ENCODE assay signal across 22 mouse cellular contexts in genomic region chr7:13309407-13309806, GRCm38 (mm10). TPM values are rescaled to one million over a fixed set of nuclear protein-coding genes. Genes with fewer than 3 reads are reported as not detected.
"Had no signal": no experiment of that assay in that cellular context is flagged by ENCODE, and none has a peak within 500 bp of the region (broad histone marks: within the 10 kb centered on the region; RNA-seq: fewer than 3 reads in every experiment).

No protein-coding gene starts in this region.

- ATAC-seq: intestine, postnatal 0 days; midbrain, embryonic 15.5 days had no signal

- H3K4me1 ChIP-seq: kidney, embryonic 15.5 days; limb, embryonic 12.5 days; limb, embryonic 15.5 days; lung, embryonic 15.5 days; midbrain, embryonic 12.5 days; midbrain, embryonic 15.5 days; neural tube, embryonic 13.5 days had no signal

- H3K27ac ChIP-seq: kidney, embryonic 15.5 days; limb, embryonic 12.5 days; limb, embryonic 15.5 days; lung, embryonic 15.5 days; midbrain, embryonic 12.5 days; midbrain, embryonic 15.5 days; neural tube, embryonic 13.5 days had no signal

- H3K27me3 ChIP-seq: kidney, embryonic 15.5 days; limb, embryonic 12.5 days; limb, embryonic 15.5 days; lung, embryonic 15.5 days; midbrain, embryonic 12.5 days; midbrain, embryonic 15.5 days; neural tube, embryonic 13.5 days had no signal

- H3K9ac ChIP-seq: kidney, embryonic 15.5 days; limb, embryonic 12.5 days; limb, embryonic 15.5 days; lung, embryonic 15.5 days; midbrain, embryonic 12.5 days; midbrain, embryonic 15.5 days; neural tube, embryonic 13.5 days had no signal

- DNase-seq: kidney, adult 8-10 months; kidney, postnatal 10 days; kidney, postnatal 36 days; layer of hippocampus, postnatal 36 days; left cerebral cortex, postnatal 4 days; lung, adult 18-20 months; lung, postnatal 10 days; lung, postnatal 36 days; thymus, adult 2 months; thymus, postnatal 14 days; thymus, postnatal 4 days had no signal

- H3K9me3 ChIP-seq: kidney, embryonic 15.5 days; limb, embryonic 12.5 days; limb, embryonic 15.5 days; lung, embryonic 15.5 days; megakaryocyte, embryonic 14.5 days; midbrain, embryonic 12.5 days; midbrain, embryonic 15.5 days; neural tube, embryonic 13.5 days had no signal

- H3K4me3 ChIP-seq: kidney, embryonic 15.5 days; limb, embryonic 12.5 days; limb, embryonic 15.5 days; lung, embryonic 15.5 days; megakaryocyte, embryonic 14.5 days; midbrain, embryonic 12.5 days; midbrain, embryonic 15.5 days; myocyte; neural tube, embryonic 13.5 days had no signal

- H3K4me2 ChIP-seq: kidney, embryonic 15.5 days; limb, embryonic 12.5 days; limb, embryonic 15.5 days; lung, embryonic 15.5 days; midbrain, embryonic 12.5 days; midbrain, embryonic 15.5 days; neural tube, embryonic 13.5 days had no signal

RNA-seq across cellular contexts. Expression of gene Pla2g4c, which starts 15.0 kb away (rescaled TPM):
- total RNA-seq: monocyte, adult 5-6 weeks had no signal
